Mouse (Mus musculus) cerebellum, adult 2 months (tissue): ENCODE results near the gene Cc2d2b.

Experiments
- CTCF ChIP-seq: fragments of 200-500 bp; IDR thresholded peaks from 2 replicates; pipeline ENCODE4 v1.5.1; 2011; ENCODE audit warnings: low read depth, mild to moderate bottlenecking, control low read depth, low read length, moderate library complexity, borderline replicate concordance; ENCODE audit not compliant: insufficient read depth
- POLR2A ChIP-seq: fragments of 200-500 bp; IDR thresholded peaks from 2 replicates; pipeline ENCODE4 v1.6.1; 2011; ENCODE audit warnings: low read length, control low read depth, borderline replicate concordance; ENCODE audit not compliant: insufficient read depth

DNA sequence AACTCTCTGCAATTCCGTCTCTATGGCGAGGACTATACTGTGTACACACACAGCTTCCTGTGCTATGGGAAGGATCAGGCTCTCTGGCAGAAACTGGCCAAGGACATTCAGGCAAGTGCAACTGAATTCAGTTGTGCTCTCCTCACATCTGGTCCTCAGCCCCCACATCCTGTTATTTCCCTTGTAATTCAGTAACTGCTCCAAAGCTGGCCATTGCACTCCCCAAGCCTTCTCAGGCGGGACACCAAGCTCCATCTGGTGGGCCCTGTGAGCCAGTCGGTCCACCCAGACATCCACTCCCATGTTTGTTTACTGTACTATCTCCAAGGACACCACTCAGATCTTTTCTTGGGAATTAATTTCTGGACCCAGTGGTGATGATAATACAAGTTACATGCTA, 22.4 kb upstream of the Cc2d2b start:
- TF ChIP-seq POLR2A (no peak), CTCF (no peak)
